Mouse (Mus musculus) thymus, adult 2 months (tissue): ENCODE data around the gene Plce1.

ENCODE experiments used
- CTCF ChIP-seq: fragments of 200-500 bp; IDR thresholded peaks from 2 replicates; pipeline ENCODE4 v1.5.1; 2012; ENCODE audit warnings: mild to moderate bottlenecking, control low read depth, low read length, moderate library complexity, borderline replicate concordance; ENCODE audit not compliant: control insufficient read depth, poor library complexity, insufficient read depth; ENCODE audit errors: extremely low read depth
- POLR2A ChIP-seq: fragments of 200-500 bp; IDR thresholded peaks from 2 replicates; pipeline ENCODE4 v1.6.1; 2012; ENCODE audit warnings: mild to moderate bottlenecking, low read length, control low read depth, moderate library complexity; ENCODE audit not compliant: control insufficient read depth, poor library complexity, insufficient read depth; ENCODE audit errors: extremely low read depth

DNA sequence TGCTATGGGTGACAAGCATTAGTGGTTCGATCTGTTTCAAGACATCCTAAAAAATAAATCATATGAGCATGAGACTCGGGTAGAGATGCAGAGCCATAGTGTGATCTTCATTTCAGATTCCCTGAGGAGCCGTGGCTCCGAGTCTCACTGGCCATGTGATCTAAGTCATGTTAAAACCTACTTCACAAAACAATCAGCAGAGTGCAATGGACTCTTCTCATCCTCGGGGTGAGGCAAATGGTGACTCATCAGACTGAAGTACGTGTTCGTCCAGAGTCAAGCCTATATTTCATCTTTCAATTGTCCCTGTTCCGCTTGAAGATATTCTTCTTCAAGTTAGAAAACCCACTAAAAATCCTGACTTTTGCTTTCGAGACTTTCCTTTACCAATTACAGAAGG is 302.6 kb downstream of the Plce1 start:
- TF ChIP-seq POLR2A, result no peak
- TF ChIP-seq CTCF, result no peak
